Mouse (Mus musculus) adrenal gland, postnatal 36 days (tissue): ENCODE results near the gene Mecom. TPM values are rescaled to one million over a fixed set of nuclear protein-coding genes. Genes with fewer than 3 reads are reported as not detected.

ENCODE experiments used
- DNase-seq, 2 experiments: peaks; one replicate each; pipeline ENCODE4 v3.0.0; 2021; ENCODE audit warnings: mixed read lengths in 1 of 2
- total RNA-seq, 2 experiments: library from RNA; stranded (reverse); gene quantifications; 2 replicates each; pipeline ENCODE4 v1.2.3; 2021

The Mecom gene
- total RNA-seq, 2 experiments from 2014 or later, result 6.4 TPM

DNA sequence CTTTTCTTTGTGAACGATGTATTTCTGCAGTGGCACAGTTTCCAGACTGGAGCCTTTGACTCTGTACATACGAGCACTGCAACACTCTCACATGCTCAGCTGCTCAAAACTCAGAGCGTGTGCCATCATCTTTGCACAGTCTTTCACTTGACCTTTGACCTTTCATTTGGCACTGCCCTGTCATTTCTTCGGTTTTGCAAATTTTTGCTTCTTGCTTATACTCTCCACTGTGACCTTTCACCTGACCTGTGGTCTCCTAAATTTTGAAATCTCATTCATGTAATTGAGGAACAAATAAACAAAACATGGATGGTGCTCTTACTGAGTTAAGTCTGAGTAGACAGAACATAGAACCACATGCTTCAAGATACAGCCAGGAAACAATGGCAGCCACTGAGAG, 446.7 kb downstream of the Mecom start:
- DNase-seq, result no peak

DNA sequence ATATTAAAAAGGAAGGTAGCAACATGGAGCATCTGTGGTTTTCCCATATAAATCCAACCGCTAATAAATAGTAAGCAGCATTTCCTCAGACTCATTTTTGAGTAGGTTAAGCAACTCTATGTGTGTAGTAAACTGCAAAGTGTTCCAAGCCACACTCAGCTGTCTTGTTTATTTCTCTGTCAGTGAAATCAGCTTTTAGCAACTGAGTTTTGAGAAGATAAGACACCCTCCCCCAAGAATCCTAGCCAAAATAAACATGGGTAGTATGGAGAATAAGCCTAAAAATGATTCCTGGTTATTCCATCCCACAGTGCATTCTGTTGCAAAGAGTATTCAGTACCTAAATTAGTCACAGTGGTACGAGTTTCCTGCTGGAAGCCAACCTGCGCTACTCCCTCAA, 450.1 kb downstream of the Mecom start:
- no peak for DNase-seq

DNA sequence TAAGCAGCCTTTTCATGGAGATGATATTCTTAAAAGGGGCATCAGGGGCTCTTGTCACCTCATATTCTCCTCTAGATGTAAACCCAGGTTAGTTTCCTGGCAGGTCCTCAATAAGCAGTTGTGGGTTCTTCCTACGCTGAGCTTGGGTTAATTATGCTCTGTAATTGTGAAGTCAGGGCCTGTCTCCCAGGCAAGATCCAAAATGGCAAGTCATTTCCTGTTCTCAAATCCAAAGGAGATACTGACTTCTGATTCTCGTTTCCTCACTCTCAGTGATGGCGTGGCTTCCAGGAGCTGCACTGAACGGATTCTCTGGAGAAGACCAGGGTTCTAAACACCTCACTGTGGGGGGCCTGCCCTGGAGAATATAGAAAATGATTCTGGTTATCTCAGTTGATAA, 450.7 kb downstream of the Mecom start:
- no peak for DNase-seq

DNA sequence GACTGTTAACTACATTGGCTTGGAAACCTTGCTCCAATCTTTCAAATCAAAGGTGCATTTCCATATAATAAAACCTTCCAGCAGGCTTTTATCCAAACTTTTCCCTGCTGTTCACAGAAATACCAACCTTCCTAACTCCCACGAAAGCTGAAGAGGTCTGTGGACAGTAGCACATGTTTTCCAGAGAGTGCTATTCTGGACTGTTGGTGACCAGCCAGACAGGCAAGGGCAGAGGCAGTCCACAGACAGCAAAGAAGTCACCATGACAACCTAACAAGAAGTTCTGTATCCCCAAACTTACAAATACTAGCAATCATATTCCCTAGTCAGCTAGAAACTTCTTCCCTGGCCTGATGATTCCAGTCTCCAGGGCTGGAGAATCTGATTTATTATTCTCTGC, 454.8 kb downstream of the Mecom start:
- DNase-seq, result peak; percentile 12 to 19

DNA sequence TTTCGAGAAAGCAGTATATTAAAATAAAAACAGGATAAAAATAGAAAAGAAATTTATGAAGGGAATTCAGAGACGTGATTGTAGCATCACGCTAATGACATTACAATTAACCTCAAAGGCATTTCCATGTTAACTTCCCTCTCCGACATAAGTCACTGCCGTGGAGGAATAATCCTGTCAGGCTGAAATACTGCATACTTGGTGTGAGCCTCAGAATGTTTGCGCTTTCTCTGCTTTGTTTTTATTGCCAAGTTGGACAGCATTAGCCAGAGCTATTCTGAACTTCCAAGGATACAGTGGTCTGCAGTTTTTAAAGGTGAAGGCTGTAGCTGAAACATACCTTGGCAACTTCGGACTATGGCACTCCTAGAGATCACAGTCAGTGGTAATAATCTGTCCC, 455.3 kb downstream of the Mecom start:
- peak; percentile 2 to 13 for DNase-seq

DNA sequence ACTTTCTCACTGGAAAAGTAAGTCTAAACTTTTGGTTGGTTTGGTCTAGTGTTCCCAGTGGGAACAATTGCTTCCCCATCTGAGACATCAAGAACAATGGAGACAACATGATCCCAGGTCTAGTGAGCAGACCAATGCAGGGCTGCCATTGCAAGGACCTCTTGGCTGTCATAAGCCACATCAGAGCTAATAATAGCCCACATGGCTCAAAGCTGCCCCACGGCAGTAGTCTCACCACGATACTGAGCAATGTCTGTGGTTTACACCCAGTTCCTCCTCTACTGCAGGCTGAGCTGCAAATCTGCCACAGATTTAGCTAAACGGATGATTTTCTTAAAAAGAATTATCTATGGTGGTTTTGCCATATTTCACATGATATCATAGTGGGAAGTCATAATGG, 455.9 kb downstream of the Mecom start:
- DNase-seq, result no peak

DNA sequence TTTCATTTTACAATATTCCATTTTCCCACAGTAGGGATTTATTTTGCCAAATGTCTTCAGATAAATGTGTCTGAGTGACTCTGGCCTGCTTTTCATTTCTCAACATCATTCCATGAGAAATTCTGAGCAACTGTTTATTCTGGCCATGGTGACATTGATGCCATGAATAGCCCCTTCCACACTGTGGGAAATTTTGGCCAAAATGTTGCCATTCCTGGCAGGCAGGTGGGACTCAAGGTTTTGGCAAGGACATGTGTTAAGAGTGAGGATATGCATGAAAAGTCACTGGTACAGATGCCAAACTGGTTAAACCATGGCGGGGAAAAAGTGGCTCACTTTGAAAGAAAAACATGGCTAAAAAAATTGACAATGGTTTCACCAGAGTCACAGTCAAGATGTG, 456.4 kb downstream of the Mecom start:
- DNase-seq, result no peak

DNA sequence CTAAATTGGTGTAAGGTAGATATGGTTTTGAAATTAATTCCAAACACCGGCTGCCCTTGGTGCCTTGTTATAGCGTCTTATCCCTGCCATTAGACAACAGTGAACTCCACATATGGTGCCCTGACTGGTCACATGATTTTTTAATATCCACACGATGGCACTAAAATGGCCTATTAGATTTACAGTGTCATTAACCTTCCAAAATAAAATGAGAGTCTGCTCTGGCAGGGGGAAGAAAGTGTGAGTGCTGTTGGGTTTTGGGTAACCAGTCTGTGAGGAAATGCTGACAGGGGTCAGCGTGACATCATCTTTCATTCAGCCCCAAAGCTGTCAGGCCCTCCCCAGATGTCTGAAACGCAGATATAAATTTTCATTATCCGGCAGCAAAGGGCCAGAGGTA, 461.7 kb downstream of the Mecom start:
- no peak for DNase-seq

DNA sequence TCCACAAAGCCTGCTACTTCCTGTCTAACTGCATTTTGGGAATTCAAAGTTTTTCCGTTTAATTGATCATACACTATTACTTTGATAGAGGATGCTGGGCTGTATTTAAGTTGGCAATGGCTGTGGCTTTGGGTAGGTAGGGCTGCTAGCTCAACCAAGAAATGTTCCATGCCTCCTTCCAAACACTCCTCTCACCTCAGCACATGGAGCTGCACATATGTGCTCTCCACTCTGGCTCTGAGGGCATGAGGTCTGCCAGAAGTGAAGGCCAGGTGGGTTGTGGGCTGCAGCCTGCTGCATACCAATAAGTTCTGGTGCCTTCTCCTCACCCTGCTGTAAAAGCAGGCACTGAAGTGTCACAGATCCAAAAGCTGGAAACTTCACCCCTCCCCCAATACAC, 464.0 kb downstream of the Mecom start:
- DNase-seq, result no peak

DNA sequence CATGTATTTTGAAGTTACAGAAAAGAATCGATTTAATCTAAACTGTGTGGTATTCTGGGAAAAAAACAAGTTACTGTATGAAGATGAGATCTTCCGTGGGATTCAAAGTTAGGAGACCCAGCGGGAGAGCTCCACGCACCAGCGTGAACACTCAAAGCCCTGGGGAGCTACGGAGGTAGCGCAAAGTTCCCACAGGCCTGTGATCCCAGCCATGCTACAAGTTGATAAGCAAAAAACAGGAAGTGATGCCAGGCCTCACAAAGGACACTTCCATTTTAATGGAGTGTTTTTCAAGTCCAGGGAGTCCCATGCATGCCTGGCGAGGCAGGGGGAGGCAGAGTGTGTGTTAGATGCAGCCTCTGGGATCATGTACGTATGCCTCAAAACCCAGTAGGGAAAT, 464.5 kb downstream of the Mecom start:
- no peak for DNase-seq

DNA sequence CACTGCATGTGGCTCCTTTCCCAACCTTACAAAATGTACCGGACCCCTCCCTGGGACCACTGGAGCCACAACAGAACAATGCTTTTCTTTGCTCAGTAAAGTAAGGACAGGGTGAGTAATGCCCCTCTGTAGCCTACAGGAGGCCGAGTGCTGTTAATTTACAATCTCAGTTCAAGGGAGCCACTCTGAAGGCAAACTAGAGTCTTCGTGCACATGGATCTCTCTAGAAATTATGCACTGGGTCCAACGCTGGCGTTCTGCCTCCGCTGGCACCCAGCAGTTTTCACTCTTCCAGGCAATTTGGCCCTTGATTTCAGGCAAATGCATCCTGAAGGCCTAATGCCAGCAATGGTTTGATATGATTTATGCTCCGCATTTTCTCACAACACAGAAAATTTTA, 467.0 kb downstream of the Mecom start:
- peak in 1 of 2 experiments; percentile 46 for DNase-seq

DNA sequence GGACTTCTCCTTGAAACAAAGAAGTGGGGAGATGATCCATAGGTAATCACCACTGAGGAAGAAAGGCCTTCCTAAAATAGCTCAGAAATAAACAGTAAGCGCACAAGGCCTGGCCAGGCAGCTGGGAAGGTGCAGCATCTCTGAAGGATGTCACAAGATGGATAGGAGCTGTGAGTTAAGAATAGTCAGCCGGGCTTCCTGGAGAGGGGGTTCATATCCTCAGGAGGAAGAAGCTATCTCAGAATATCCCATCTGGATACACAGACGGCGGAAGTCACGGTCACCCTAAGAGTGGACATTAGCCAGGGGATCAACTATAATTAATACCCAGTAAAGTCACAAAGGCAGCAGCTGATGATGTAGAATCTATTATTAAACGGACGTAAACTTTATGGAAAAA, 471.3 kb downstream of the Mecom start:
- peak; percentile 10 to 18 for DNase-seq

DNA sequence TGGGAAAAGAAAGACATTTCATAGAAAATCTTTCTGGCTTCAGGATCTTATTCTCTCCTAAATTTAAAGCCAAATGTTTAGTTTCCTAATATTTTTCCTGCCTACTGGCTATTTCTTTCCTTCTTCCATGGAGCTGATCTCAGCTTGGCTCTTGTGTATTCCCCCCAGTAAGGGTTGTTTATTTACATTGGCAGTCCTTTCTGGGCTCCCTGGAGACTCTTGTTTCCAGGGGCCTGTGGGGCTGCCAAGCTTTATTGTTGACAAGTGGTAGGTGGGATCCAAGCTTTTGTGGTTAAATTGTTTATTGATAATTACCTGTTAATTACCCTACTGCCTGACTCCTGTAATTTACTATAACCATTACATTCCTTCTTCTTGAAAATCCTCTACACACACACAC, 476.5 kb downstream of the Mecom start:
- no peak for DNase-seq

DNA sequence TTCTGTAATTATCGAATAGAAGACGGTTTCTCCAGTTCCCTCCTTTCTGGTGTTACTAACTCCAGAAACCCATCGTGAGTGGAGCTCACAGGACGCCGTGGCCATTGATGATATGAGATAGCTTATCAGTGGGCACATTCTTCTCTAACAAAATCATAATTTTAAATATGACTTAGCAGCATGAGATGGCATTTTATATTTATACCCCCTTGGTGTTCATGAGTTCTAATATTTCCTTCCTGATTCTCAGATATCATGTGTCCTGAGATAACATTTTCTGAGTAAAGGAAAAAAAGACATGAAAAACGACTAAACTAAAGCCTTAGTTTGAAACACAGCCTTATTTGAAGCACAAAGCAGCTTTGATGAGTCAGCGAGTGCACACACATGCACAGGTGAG, 481.3 kb downstream of the Mecom start:
- DNase-seq, result no peak

DNA sequence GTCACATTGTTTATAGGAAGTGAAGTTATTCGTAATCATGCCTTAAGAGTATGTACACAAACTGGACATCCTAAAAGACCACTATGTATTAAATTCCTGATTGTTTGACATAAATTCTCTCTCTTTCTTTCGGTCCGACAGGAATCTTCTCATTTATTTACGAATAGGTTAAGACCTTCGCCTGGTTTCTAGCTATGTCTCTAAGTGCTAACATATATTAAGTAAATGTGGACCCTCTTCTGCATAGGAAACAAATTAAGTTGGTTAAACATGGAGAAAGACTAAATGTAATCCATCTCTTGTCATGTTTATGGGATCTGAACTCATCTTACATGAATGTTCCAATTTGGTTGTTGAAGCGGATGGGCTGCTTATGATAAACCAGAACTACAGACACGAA, 487.8 kb downstream of the Mecom start:
- no peak for DNase-seq

DNA sequence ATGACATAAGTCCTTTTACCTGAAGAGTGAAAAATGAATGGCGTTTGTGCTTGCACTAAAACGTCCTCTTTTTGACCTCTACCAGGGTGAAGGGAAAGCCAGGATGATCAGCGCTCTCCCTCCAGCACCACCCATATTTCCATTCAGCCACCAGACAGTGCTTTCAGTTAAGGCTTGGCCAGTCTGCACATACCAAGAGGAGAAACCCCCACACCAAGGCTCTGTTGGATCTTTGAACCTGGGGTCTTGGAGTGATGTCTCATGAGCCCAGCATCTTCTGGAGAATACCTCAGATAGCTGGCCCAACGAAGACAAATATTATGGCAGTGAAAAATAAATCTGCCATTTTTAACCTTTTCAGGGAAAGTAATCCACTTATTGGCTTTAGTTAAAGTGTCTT, 488.2 kb downstream of the Mecom start:
- DNase-seq, result no peak

DNA sequence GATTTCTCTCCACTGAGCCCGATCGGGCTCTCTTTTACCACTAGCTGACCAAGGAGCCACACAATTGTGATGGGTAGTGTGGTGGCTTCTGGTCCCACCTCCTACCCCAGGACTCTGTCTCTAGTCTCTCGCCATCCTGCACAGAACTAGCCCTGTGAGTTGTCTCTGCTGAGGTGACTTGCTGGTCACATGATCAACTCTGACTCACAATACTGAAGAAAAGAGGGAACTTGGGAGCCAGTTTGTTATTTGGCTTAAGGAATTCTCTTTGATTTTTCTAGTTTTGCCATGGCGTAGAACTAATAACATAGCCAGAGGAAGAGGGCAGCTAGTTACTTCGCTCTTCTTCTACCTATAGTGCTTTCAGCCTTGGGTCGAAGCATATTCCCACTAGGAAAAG, 496.5 kb downstream of the Mecom start:
- no peak for DNase-seq

DNA sequence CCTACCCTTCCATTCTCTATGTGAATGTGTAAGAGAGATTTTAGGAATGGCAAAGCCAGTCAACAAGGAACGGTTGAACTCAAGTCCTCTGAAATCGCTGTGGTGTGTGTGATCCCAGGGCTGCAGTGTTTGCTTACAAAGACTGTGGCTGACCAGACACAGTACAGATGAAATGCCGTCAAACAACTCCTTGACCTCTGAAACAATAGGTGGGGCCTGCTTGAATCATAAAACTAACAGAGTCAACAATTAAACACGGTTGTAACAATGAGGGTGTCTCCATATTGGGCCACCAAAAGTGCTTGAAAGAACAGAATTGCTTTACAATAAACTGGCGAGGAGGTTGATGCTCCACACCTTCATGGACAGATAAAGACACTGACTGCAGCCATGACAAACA, 497.0 kb downstream of the Mecom start:
- DNase-seq, result no peak

DNA sequence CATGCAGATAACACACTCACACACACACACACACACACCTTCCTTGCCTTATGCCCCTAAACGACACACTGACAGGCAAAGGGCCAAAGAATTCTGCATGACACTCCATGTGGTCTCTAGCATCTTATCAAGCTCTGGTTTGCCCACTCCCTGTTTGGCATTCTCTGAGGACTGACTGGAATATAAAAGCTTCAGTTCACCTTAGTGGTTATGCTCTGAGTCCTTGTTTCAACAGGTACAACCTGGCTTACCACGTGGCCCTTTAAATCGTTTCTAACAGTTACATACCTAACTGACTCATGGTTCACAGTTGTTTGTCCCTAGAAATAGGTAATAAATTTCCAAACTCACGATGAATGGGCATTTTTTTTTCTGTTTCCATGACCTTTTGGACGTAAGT, 499.0 kb downstream of the Mecom start:
- no peak for DNase-seq

DNA sequence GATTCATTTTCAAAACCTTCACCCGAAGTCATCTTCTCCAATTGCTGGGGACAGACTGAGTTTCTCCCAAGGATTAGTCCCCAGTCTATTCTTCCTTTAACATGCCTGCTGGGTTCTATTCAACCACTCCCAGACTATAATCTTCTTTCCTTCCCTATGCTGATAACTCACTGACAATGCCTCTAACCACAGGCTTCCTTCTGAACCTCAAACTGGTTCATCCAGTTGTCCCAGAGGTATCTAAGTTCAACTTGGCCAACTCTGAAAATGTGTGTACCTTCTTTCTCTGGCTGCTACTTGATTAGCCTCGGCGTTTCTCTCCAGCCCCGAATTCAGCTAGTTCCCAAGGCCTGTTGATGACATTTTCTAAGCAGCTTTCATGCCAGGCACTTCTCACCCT, 499.7 kb downstream of the Mecom start:
- DNase-seq, result no peak

DNA sequence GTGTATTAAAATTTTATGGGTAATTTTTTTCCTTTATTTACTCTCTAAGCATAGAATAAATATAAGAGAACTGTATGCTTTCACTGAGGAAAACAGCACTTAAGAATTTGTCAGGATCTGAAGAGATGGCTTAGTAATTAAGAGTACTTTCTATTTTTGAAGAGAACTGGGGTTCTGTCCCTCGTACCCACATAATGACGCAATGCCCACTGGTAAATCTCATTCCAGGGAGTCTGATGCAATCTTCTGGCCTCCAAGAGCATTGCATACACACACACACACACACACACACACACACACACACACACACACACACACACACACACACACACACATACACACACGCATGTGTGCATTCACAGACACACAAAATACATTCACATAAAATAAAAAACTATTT, 504.3 kb downstream of the Mecom start:
- no peak for DNase-seq

DNA sequence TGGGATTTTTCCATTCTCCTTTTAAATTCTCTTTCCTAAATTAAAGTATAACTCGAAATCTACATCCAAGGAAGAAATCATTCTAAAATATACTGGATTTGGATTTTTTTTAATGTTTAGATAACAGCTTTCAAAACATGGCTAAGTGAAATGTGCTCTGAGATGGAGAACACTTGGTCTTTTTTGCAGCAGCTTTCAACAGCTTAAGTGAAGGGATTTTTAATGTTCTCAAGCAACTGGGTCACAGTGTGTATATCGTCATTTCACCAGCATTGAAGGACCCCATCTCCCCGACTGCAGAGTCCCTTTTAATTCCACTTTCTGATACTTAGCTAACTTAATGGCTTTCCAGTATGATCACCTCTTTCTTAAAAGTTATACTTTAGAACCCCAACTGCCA, 509.3 kb downstream of the Mecom start:
- no peak for DNase-seq

DNA sequence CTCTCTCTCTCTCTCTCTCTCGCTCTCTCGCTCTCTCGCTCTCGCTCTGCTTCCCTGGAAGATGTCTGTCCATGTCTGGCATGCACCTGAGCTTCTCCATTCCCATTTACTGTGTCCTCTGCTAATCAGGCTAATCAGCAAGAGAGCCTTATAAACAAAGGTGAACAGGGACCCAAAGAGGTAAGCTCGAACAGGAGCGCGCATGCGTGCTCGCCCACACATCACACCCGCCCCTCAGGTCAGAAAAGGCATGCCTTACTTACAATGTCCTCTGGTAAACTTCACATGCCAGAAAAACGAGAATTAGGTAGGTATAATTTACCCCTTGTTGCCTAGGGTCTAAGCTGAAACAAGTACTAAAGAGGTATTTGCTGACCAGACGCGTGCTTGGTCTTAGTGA, 527.8 kb downstream of the Mecom start:
- no peak for DNase-seq

DNA sequence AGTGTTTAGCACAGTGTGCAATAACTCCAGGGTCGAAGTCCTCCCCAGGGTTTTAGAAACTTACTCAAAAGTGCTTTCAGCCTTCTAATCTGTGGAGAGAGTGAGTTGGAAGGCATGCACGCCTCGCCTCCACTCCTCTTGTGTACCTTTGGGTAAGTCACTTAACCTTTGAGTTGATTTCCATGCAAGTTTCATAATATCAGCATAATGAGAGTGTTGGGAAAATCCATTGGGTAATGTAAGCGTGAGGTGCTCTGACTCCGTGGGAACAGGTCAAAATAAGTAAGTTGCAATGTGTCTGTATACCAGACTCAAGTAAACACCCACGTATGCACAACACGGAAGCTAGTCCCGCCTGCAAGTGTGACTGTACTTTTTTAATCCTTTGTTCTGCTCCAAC, 528.4 kb downstream of the Mecom start:
- DNase-seq, result no peak

DNA sequence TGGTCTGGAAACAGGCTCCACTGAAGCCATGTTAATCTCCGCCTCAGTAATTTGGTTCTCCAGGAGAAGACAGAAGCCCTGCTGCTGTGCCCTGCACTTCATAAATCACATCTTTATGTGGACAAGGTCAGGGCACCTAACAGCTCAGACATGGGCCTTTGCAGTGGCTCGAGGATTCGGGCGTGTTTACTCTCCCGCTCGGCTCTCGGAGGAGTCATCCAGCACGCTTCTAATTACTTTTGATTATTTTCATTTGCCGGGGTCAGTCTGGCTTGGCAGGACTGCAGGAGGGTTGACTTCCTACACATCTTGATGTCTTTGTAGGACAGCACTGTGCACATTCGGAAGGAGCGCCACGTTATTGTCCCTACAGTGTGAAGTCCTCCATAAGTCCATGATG, 529.6 kb downstream of the Mecom start:
- DNase-seq, result no peak

DNA sequence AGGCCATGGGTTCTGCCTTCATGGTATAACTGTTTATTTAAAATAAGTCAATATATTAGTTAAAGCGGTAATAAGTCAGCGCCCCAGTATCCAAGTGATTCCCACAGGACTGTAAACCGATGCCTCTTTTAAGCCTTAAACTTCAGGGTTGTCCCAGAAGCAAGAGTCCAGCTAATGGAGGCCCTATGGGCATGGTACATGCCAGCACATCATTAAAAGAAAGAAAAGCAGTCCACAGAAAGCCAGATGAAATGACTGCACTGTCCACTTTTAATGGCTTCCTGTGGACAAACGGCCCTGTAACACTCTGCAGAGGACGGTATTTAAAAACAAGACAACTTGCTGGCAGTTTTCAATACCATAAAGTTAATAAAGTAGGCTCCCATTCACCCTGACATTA, 531.0 kb downstream of the Mecom start:
- DNase-seq, result no peak
